Mouse (Mus musculus) intestine, embryonic 14.5 days (tissue): ENCODE measurements at regions not wholly inside any gene's neighbourhood (a gene's known extent, or its start where the extent isn't known, plus 50 kb on each side); places are given as distances from the start of the nearest gene placed in this dataset.

ENCODE experiments used
- ATAC-seq: fragments of 200-750 bp; cut with Nextera tagmentation; replicated peaks from 2 replicates; pipeline ENCODE4 v1.8.0; 2017; ENCODE audit warnings: low read depth, moderate number of reproducible peaks, moderate TSS enrichment, moderate library complexity; ENCODE audit not compliant: low FRiP score, low TSS enrichment
- DNase-seq: peaks from one replicate; pipeline ENCODE4 v3.0.0-alpha.2; 2018; ENCODE audit warnings: low spot score
- H3K27ac ChIP-seq: fragments of 300-500 bp; sonication (generic); 2 replicates; pipeline ENCODE4 v1.5.1; 2014; ENCODE audit warnings: low read depth, mild to moderate bottlenecking, control low read depth
- H3K27me3 ChIP-seq: fragments of 300-500 bp; sonication (generic); replicated peaks from 2 replicates; pipeline ENCODE4 v1.6.1; 2014; ENCODE audit warnings: low read length, control low read depth; ENCODE audit not compliant: control insufficient read depth, insufficient read depth
- H3K36me3 ChIP-seq: fragments of 300-500 bp; sonication (generic); 2 replicates; pipeline ENCODE4 v1.6.1; 2014; ENCODE audit warnings: low read length, control low read depth; ENCODE audit not compliant: control insufficient read depth, insufficient read depth
- H3K4me1 ChIP-seq: fragments of 300-500 bp; sonication (generic); replicated peaks from 2 replicates; pipeline ENCODE4 v1.6.1; 2014; ENCODE audit warnings: low read length, control low read depth, mixed read lengths; ENCODE audit not compliant: control insufficient read depth, insufficient read depth
- H3K4me2 ChIP-seq: fragments of 300-500 bp; sonication (generic); 2 replicates; pipeline ENCODE4 v1.6.1; 2014; ENCODE audit warnings: low read length
- H3K4me3 ChIP-seq: fragments of 300-500 bp; sonication (generic); 2 replicates; pipeline ENCODE4 v1.5.1; 2014; ENCODE audit warnings: low read depth, low read length, control low read depth, mixed read lengths
- H3K9ac ChIP-seq: fragments of 300-500 bp; sonication (generic); 2 replicates; pipeline ENCODE4 v1.6.1; 2014; ENCODE audit warnings: mild to moderate bottlenecking, low read length
- H3K9me3 ChIP-seq: fragments of 300-500 bp; sonication (generic); 2 replicates; pipeline ENCODE4 v1.6.1; 2016; ENCODE audit warnings: low read length, control low read depth; ENCODE audit not compliant: control insufficient read depth
- WGBS: fragments of 180-500 bp; shearing (Covaris S2); extraction: QIAGEN DNeasy Blood & Tissue Kit; methylation state at CpG from one replicate; pipeline ENCODE4 v1.1.7; 2014; 5-methylcytosine and 5-hydroxymethylcytosine counted together

DNA sequence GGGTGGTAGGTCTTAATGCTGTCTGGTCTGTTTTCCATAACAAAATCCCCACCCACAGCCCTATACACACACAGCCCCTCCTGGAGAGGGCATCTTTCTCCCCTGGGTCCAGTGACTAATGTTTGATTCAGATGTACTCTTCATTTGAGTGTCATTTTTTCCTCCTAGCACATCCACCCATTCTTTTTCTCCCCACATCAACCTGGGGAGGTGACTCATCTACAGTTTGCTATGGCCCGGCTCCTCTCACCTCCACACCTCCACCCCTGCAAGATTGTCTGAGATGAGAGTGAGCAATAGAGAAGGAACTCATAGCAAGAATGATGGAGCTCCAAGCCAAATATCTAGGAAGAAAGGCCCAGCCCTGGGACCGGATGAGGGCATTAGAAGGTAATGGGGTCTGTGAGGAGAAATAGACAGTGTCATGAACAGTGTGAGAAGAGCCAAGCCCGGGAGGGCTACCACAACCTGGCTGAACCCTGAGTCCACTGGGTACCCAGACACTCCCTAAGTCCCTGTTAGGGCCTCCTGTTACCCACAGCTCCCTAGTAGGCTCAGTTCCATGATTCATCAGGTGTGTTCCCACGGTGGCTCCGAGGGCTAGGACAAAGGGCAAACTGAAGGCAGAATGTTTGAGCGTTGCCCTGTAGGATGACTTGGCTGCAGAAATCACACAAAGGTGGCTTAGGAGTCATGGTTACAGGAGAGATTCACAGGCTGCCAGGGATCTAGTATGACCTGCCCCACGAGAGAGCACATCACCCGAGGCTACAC is 479.6 kb upstream of the Gm10131 start:
- no peaks in the 10 kb centered on the region for H3K27me3 ChIP-seq
- no peaks in the 10 kb centered on the region for H3K4me1 ChIP-seq
- H3K4me2 ChIP-seq, result no peak overlapping the region
- no peak for DNase-seq
- H3K27ac ChIP-seq, result no peak overlapping the region
- H3K36me3 ChIP-seq, result no peaks in the 10 kb centered on the region
- no peaks in the 10 kb centered on the region for H3K9me3 ChIP-seq
- ATAC-seq, result no peak
- H3K9ac ChIP-seq, result no peak overlapping the region
- 90% methylated on average over 8 of the region's 8 CpGs for WGBS
- no peak overlapping the region for H3K4me3 ChIP-seq

DNA sequence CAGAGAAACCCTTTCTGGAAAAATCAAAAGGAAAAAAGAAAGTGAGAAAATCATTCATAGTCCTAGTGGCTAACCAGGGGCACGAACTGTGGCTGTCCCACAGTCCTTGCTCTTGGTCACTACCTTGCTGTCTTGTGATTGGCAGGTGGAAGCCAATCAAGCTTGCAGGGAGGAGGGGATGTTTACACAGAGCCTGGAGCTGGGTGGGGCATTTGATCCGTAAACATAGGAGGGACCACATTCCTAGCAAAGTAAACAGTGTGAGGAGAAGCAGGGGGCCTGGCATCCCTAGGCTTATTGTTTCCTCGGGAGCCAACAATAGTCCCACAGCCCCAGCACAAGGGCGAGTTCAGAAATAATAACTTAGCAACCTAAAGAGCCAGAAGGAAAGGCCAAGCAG is 466.5 kb upstream of the Gm10131 start:
- Histone ChIP-seq H3K4me1 (peaks cover 13% of the 10 kb centered on the region), H3K36me3 (no peaks in the 10 kb centered on the region), H3K27ac (no peak overlapping the region), H3K27me3 (no peaks in the 10 kb centered on the region), H3K9ac (no peak overlapping the region), H3K9me3 (no peaks in the 10 kb centered on the region), H3K4me2 (no peak overlapping the region), H3K4me3 (no peak overlapping the region)
- ATAC-seq, result peak; percentile 81
- no peak for DNase-seq
- WGBS, result 28% methylated on average over 4 of the region's 4 CpGs

DNA sequence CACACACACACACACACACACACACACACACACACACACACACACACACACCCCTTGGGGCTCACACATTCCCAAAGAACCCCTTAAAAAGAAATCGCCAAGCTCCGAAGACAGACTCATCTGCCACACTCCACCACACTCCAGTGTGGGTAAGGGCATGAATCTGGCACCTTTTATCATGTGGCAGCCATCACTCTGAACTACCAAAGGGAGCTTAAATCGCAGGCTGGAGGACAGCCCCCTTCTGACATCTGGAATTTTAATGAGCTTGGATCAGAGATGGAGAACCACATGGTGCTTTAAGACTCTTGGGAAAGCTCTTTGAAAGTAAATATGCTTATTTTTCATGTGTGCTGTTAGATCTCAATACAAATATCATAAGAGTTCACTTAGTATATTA is 462.5 kb upstream of the Gm10131 start:
- Histone ChIP-seq H3K4me1 (peaks cover 14% of the 10 kb centered on the region), H3K4me2 (no peak overlapping the region), H3K4me3 (no peak overlapping the region), H3K36me3 (no peaks in the 10 kb centered on the region), H3K27me3 (no peaks in the 10 kb centered on the region), H3K9me3 (no peaks in the 10 kb centered on the region), H3K9ac (no peak overlapping the region), H3K27ac (no peak overlapping the region)
- DNase-seq (no peak), ATAC-seq (no peak)
- 69% methylated on average over 3 of the region's 3 CpGs for WGBS

DNA sequence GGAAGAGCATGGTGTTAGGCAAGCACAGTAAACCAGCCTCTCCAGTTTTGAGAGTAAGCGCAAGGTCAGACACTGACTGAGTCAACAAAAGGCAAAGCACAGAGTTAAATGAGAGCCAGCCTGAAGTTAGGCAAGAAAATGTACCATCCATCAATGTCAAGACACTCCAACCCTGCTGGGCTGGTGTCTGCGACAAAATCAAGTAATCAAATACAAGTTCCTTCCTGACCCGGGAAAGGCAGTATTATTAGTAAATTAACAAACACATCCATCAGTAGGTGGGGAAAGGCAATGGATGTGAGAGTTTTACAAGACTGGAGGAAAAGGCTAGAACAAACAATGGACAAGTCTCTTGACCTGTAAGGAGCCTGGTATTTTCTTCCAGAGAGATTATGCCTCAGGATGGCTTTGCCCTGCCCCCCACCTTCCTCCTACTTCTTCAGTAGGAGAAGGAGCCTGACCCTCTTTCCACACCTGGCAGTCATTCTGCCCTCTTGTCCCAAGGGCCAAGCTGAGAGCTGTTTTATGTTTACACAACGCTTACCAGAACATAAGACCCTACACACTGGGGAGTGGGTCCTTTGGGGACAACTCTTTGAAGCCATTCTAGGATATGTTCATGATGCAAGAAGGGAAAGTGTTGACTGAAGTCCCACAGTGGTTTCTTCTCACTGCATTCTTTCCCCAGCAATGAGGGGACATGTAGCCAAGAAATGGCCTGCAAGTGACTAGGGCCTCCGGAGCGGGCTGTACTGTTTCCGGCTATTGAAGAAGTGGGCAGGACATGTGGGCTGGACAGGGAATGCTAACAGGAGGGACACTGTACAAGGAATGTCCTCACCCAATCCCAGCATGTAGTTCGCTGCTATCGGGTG is 461.7 kb upstream of the Gm10131 start:
- Histone ChIP-seq H3K4me1 (peaks cover 14% of the 10 kb centered on the region), H3K4me3 (no peak overlapping the region), H3K27ac (peak overlapping the region; percentile 43; the same call in 1 of the 2 replicates), H3K36me3 (no peaks in the 10 kb centered on the region), H3K4me2 (no peak overlapping the region), H3K9ac (no peak overlapping the region), H3K27me3 (no peaks in the 10 kb centered on the region), H3K9me3 (no peaks in the 10 kb centered on the region)
- ATAC-seq, result no peak; the same call in 1 of the 2 replicates
- DNase-seq, result peak; percentile 56
- WGBS, result 43% methylated on average over 9 of the region's 9 CpGs

DNA sequence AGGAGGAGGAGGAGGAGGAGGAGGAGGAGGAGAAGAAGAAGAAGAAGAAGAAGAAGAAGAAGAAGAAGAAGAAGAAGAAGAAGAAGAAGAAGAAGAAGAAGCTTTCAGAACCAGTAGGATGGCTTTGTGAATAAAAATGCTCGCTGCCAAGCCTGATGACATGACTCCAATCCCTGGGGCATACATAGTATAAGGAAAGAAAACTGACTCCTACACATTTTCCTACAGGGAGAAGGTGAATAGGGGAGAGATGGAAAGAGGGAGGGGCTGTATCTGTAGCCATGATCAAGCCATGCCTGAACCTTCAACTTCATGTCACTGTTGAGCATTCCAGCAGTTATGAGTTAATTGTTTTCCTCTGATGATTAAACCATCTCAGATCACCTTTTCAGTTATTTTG is 460.2 kb upstream of the Gm10131 start:
- Histone ChIP-seq H3K4me1 (peaks cover 14% of the 10 kb centered on the region), H3K4me2 (no peak overlapping the region), H3K9me3 (no peaks in the 10 kb centered on the region), H3K27ac (no peak overlapping the region), H3K27me3 (no peaks in the 10 kb centered on the region), H3K4me3 (no peak overlapping the region), H3K36me3 (no peaks in the 10 kb centered on the region), H3K9ac (no peak overlapping the region)
- no peak for DNase-seq
- 91% methylated on average over 1 of the region's 1 CpGs for WGBS
- ATAC-seq, result no peak

DNA sequence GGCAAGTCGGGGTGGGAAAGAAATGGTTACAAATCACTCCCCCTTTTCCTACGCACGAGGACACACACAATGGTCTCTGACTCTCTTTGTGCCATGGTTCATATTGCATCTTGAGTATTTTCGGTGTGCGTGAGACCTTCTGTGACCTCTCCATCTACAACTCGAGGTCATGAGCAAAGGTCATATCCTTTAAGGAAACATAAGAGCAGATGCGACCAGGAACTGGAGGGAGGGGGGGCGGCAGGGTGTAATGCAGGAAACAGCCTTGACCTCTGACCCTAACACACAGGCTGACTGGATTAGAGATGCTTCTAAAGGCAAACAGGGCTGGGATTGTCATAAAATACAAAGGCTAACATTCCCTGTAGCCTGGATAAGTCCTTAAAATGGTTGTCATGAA is 450.7 kb upstream of the Gm10131 start:
- no peak for DNase-seq
- no peak overlapping the region for H3K9ac ChIP-seq
- no peak for ATAC-seq
- 29% methylated on average over 8 of the region's 8 CpGs for WGBS
- H3K27ac ChIP-seq, result no peak overlapping the region
- no peaks in the 10 kb centered on the region for H3K9me3 ChIP-seq
- H3K4me2 ChIP-seq, result no peak overlapping the region
- no peaks in the 10 kb centered on the region for H3K4me1 ChIP-seq
- no peak overlapping the region for H3K4me3 ChIP-seq
- no peaks in the 10 kb centered on the region for H3K36me3 ChIP-seq
- no peaks in the 10 kb centered on the region for H3K27me3 ChIP-seq

DNA sequence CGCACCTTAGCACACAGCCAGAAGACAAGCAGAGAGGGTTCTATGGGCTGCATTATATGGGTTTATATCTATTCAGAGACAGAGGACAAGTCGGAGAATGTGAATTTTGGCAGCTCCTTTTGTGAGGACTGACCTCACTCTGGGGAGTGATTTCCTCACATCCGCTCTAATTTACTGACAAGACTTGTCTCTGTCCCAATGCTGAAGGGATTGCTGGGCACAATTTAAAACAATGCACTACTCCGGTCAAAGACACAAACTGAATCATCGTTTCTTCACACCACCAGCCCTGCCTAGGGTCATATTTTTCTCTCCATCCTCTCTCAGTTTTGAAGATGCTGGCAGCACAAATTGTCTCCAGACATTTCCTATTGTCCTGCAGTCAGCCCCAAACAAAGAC is 438.2 kb upstream of the Gm10131 start:
- H3K9ac ChIP-seq, result no peak overlapping the region
- DNase-seq, result no peak
- no peaks in the 10 kb centered on the region for H3K9me3 ChIP-seq
- no peaks in the 10 kb centered on the region for H3K36me3 ChIP-seq
- H3K4me2 ChIP-seq, result no peak overlapping the region
- ATAC-seq, result no peak
- no peak overlapping the region for H3K4me3 ChIP-seq
- no peak overlapping the region for H3K27ac ChIP-seq
- WGBS, result 66% methylated on average over 5 of the region's 5 CpGs
- peaks cover 8% of the 10 kb centered on the region; the same call in 1 of the 2 replicates for H3K4me1 ChIP-seq
- H3K27me3 ChIP-seq, result no peaks in the 10 kb centered on the region

DNA sequence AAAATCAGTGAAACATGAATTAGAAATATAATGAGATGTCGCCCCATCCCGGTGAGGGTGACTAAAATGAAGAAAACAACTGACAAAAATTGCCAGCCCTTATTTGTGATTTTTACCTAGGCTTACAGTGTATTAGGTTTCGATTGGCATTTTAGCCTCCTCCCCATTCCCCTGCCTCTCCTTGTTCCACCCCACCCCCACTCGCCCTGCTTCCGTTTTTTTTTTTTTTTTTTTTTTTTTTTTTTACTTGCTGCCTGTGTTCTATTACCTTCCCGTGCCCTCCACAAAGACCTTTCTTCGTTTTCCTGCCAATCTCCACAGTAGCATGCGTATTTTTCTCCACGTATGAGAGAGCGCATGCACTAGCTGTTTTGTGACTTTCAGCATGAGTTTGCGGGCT is 435.3 kb upstream of the Gm10131 start:
- Histone ChIP-seq H3K27me3 (no peaks in the 10 kb centered on the region), H3K36me3 (no peaks in the 10 kb centered on the region), H3K4me1 (peaks cover 2% of the 10 kb centered on the region; the same call in 1 of the 2 replicates), H3K4me3 (no peak overlapping the region), H3K27ac (no peak overlapping the region), H3K9ac (no peak overlapping the region), H3K9me3 (no peaks in the 10 kb centered on the region), H3K4me2 (peak overlapping the region; percentile 32)
- ATAC-seq (no peak), DNase-seq (no peak)
- WGBS, result 25% methylated on average over 11 of the region's 11 CpGs
